Mouse (Mus musculus) gastrocnemius, adult 2 months (tissue): ENCODE results near the gene Fbln2. TPM values are rescaled to one million over a fixed set of nuclear protein-coding genes. Genes with fewer than 3 reads are reported as not detected.

Experiments
- DNase-seq: peaks from one replicate; pipeline ENCODE4 v3.0.0; 2022
- H3K27ac ChIP-seq: fragments of 200-600 bp; 2 replicates; pipeline ENCODE4 v1.8.1; 2022; ENCODE audit warnings: mild to moderate bottlenecking
- H3K4me3 ChIP-seq: fragments of 200-600 bp; 2 replicates; pipeline ENCODE4 v1.8.1; 2022; ENCODE audit warnings: mild to moderate bottlenecking, moderate library complexity
- CTCF ChIP-seq: fragments of 200-600 bp; IDR thresholded peaks from 2 replicates; pipeline ENCODE4 v1.8.1; 2022; ENCODE audit warnings: antibody characterized with exemption, mild to moderate bottlenecking, moderate library complexity
- intact Hi-C: fragments of 180-260 bp; cut with DNase I; formaldehyde crosslinking; loops from one replicate; pipeline ENCODE4 v1.15.1; 2025
- total RNA-seq, 2 experiments: library from RNA; stranded (reverse); gene quantifications; 2 replicates each; pipeline ENCODE4 v1.2.3; 2021

Gene Fbln2
- total RNA-seq, 2 experiments from 2014 or later: 43.6 to 64.7 TPM

DNA sequence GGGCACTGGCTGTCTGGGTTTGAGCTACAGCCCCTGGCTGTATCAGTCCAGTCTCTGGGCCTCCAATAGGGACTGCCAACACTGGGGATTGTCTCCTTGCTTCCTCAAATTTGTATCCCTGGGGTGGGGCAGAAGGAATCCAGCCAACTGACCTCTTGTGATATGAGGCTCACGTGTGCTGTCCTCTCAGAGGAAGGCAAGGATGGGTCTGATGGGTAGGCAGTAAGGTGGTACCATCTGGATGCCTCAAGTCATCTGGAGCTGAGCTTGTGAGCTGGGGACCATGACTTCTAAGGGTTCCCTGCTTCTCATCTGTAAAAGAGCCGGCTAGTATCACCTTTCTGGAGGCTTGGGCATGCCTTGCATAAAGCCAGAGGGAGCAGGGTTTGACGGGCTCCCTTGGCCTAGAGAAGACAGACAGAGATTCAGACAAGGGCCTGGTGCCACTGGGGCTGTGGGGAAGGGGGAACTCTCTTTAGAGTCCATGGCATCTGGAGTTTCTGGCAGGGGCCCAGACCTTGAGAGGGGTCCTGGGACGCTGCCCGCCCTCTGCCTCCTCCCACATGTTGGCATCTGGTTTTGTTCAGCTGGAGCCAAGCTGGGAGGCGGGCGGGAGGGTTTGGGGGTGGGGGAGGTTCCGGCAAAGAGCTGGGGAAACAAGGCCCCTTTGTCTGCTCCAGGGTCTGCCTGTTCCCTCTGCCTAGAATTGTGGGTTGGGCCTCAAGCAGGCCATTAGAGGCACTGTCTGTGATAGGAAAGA lies 11.6 kb upstream of the Fbln2 start:
- Histone ChIP-seq H3K27ac (peak overlapping the region; percentile 78), H3K4me3 (no peak overlapping the region)
- intact Hi-C loops: no loop called here
- DNase-seq: no peak
- no peak for TF ChIP-seq CTCF

DNA sequence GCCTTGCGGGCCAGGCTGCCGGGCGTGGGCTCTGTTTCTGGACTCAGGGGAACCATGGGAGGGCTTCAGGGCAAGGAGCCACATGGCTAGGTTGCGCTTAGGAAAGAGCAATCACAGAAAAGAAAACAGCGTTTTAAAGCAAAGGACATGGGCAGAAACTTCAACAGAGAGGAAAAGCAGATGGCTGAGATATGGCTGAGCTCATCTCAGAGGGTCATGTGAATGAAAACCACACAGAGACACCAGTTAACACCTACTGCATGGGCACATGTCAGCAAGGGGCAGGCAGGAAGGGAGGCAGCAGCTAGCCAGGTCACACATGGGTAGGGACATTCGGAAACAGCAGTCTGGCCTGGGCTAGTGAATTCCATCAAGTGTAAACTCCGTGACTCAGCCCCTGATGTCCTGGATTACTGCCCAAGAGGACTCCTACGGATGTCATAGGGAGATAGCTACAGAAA lies 10.3 kb upstream of the Fbln2 start:
- Histone ChIP-seq H3K27ac (peak overlapping the region; percentile 78), H3K4me3 (no peak overlapping the region)
- no peak for TF ChIP-seq CTCF

GRCm38 (mm10) chr6:91202571-91202970 lies 9.7 kb upstream of the Fbln2 start:
- no peak overlapping the region for H3K4me3 ChIP-seq
- intact Hi-C loops: no loop called here
- TF ChIP-seq CTCF: no peak
- H3K27ac ChIP-seq: peak overlapping the region; percentile 78
- DNase-seq: no peak

More for the DNA sequence above, 10.3 kb upstream of the Fbln2 start:
- DNase-seq: peak; percentile 82
- intact Hi-C loops: no loop called here

GRCm38 (mm10) chr6:91205346-91205745 lies 6.9 kb upstream of the Fbln2 start:
- Histone ChIP-seq H3K27ac (peak overlapping the region; percentile 46), H3K4me3 (no peak overlapping the region)
- DNase-seq: peak; percentile 52
- intact Hi-C loops: no loop called here
- TF ChIP-seq CTCF: no peak

DNA sequence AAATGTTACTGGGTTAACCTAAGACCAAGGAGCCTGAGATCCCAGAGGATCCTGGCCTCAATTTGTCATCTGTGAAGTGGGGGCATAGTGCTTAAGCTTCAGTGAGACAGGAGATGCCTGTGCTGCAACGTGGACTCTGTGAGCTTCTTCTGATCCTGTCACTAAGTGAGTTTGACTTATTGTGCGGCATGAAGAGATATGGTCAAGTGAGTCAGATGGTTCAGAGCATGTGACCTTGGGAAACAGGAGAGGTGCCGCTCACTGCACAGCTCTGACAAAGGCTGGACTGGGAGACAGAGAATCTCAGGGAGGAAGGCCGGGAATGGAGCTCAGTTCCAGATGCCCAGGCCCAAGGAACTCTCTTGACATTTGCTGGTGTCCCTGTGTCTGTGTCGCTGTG lies 6.5 kb upstream of the Fbln2 start:
- no peak for TF ChIP-seq CTCF
- intact Hi-C loops: no loop called here
- Histone ChIP-seq H3K27ac (peak overlapping the region; percentile 46), H3K4me3 (no peak overlapping the region)
- no peak for DNase-seq

DNA sequence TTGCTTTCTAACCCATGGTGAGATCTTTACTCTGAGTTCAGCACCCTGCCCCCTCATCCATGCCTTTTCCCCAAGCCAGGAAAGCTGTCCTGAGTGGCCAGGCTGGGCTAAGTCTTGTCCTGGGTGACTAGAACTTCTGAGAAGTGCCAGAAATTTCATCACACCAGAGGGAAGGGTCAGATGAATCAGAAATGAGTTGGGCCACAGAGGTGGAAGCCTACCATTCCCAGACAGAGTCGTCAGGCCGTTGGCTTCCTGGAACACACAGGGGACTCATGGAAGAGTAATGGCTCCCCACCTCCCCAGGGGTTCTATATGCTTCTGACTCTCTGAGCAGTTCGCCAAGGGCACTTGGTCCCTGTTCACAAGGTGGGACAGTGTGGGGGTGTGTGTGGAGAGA lies 4.8 kb upstream of the Fbln2 start:
- TF ChIP-seq CTCF: no peak
- DNase-seq: peak; percentile 47
- peak overlapping the region; percentile 35; the same call in 1 of the 2 replicates for H3K27ac ChIP-seq
- H3K4me3 ChIP-seq: no peak overlapping the region
- intact Hi-C loops: no loop called here

DNA sequence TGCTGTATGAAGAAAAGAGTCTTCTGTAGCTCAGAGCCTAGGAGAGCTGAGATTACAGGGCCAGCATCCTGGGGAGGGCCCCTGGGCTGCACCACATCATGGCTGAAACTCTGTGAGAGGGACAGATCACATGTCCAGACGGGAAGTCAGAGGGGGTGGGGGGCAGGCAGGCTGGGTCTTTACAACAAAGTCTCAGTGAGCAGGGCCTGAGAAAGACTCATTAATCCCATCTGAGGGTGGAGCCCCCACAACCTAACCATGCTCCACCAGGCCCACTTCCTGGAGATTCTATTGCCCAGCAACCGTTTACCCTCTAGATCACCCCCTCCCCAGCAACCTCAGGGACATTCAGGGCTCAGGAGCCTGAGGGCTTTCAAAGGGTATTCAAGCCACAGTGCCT lies 2.5 kb upstream of the Fbln2 start:
- DNase-seq: no peak
- Histone ChIP-seq H3K27ac (no peak overlapping the region), H3K4me3 (no peak overlapping the region)
- intact Hi-C loops: no loop called here
- TF ChIP-seq CTCF: no peak

- no peak for DNase-seq
- H3K4me3 ChIP-seq: no peak overlapping the region
- intact Hi-C loops: no loop called here
- H3K27ac ChIP-seq: no peak overlapping the region
- no peak for TF ChIP-seq CTCF
Measured at GRCm38 (mm10) chr6:91210852-91211251, 1.4 kb upstream of the Fbln2 start.

GRCm38 (mm10) chr6:91212571-91212970 lies 316 bp downstream of the Fbln2 start:
- TF ChIP-seq CTCF: no peak
- intact Hi-C loops: no loop called here
- Histone ChIP-seq H3K4me3 (peak overlapping the region; percentile 67), H3K27ac (peak overlapping the region; percentile 85)
- peak; percentile 92 for DNase-seq

DNA sequence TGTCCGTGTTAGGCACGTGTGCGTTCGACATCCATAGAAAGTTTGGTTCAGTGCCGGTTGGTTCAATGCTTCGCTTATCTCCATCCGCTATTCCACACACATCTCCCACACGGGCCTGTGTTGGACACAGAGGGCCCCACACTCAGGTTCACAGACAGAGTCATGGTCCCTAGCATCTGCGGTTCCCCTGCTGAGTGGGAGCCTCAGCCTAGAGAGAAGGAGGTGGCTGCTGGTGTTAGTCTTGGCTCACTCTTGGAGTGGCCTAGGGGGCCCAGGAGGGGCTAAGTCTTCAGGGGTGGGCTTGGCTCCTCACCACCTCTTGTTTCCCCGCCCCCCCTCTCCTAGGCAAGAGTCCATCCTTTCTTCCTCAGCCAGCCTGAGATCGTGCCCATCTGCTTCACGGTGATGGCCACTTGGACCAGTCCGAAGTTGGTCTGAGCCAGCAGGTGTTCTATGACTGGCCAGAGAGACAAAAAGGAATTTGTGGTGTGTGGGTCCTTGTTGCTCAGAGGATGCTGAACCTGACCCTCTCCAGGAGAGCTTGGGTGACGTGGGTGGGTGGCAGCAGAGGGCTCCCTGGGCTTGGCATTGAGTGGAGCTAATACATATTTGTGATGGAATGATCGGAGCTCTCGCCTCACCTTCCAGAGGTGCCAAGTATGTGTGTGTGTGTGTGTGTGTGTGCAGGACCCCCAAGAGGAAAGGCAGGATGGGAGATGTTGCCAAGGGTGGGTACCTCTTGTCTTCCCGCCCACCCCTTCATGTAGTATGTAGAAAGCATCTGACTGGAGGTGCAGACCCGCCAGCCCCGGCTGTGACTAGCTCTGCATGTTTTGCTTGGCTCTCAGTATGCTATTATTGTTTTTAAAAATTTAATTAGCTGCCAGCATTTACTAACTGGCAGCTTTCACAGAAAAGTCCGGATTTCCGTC lies 1.3 kb downstream of the Fbln2 start:
- DNase-seq: peak; percentile 34
- H3K27ac ChIP-seq: peak overlapping the region; percentile 85
- TF ChIP-seq CTCF: no peak
- intact Hi-C loops: no loop called here
- peak overlapping the region; percentile 67 for H3K4me3 ChIP-seq

GRCm38 (mm10) chr6:91215454-91215853 lies 3.2 kb downstream of the Fbln2 start:
- no peak for TF ChIP-seq CTCF
- DNase-seq: no peak
- intact Hi-C loops: loop anchor here (5.0 kb wide), 1 partner anchor 33 kb away; no protein-coding TSS in a partner anchor
- Histone ChIP-seq H3K27ac (peak overlapping the region; percentile 85; the same call in 1 of the 2 replicates), H3K4me3 (peak overlapping the region; percentile 67)

DNA sequence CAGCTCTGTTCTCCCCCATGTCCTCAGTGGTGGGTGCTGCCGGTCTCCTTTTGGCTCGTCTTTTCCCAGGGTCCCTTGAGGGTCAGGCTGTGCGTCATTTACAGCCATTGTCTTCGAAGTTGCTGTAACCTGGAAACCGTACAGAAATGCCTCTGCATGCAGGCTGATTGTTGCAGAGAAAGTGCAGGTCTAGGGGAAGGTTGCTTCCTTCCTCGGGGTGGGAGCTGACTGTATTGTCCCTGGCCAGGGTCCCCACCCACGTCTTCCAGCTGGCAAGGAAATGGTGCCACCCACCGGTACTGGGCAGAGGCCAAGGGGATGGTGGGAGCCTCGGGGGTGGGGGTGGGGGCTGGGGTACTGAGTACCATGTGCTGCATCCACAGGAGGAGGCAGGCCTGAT lies 6.2 kb downstream of the Fbln2 start:
- intact Hi-C loops: loop anchor here (5.0 kb wide), 1 partner anchor 36 kb away; no protein-coding TSS in a partner anchor
- H3K4me3 ChIP-seq: no peak overlapping the region; the same call in none of the 2 replicates
- no peak for DNase-seq
- TF ChIP-seq CTCF: no peak
- H3K27ac ChIP-seq: peak overlapping the region; percentile 41; the same call in 1 of the 2 replicates

DNA sequence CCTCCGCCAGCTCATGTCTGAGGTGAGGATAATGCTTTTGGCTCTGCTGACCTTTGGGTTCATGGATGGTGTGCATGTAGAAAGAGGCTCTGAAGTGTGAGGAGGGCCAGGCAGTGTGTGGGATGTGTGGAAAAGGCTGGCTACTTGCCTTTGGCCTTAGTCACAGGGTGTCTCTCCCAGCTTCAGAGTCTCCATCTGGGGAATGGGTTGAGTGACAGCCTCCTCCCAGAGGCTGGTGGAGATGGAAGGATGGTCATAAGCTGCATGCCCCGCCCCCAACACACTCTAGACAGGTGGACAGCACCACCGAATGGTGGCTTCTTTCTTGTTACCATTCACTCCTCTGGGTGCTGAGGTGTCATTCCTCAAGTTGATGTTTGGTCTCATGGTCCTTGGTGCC lies 6.6 kb downstream of the Fbln2 start:
- DNase-seq: no peak
- Histone ChIP-seq H3K4me3 (no peak overlapping the region), H3K27ac (peak overlapping the region; percentile 13; the same call in 1 of the 2 replicates)
- intact Hi-C loops: loop anchor here (5.0 kb wide), 1 partner anchor 37 kb away; no protein-coding TSS in a partner anchor
- TF ChIP-seq CTCF: peak; percentile 19; the same call in 1 of the 2 replicates
